Mouse (Mus musculus): Measurements from ENCODE around the gene Tmem178b. TPM values are rescaled to one million over a fixed set of nuclear protein-coding genes. Genes with fewer than 3 reads are reported as not detected.

Gene Tmem178b
- polyA plus RNA-seq, 1 experiment from 2014 or later, result 0.07 TPM

DNA sequence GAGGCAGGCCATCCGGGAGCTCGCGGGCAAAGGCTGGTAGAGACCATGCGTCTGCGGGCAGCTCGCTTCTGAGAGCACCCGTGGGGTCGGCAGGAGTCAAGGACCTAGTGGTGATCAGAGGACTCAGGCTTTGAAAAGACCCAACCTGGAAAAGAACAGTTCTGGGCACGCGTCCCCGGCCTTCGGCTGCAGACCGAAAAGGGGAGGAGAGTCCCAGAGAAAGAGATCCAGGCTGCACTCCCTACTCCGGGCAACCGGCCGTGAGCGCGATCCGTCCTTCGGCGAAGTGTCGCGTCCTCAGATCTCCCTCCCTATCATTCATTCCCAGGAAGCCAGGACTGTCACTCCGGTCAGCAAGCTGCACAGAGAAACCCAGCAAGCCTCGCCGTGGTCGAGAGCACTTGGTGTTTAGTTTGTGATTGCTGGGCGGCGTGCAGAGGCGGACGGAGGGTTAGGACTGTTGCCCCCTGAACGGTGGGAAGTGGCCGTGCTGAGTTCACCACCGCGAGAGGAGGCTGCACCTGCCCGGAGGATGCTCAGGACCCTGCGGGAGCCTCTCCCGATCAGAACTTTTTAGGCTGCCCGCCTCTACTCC is 668 bp upstream of the Tmem178b start:
- peak overlapping the region; percentile 44 for H3K9ac ChIP-seq (replicated peaks; ENCODE audit: low read length)
- peak overlapping the region; percentile 97 for H3K4me2 ChIP-seq (replicated peaks; ENCODE audit: low read depth, low read length)
- no peaks in the 10 kb centered on the region for H3K36me3 ChIP-seq (ENCODE audit: insufficient read depth, low read length)
- H3K27me3 ChIP-seq (ENCODE audit: insufficient read depth, low read length), result peaks cover 68% of the 10 kb centered on the region
- under 1% methylated on average over 38 of the region's 39 CpGs for WGBS
- peaks cover 29% of the 10 kb centered on the region for H3K4me1 ChIP-seq (ENCODE audit: insufficient read depth, low read length)
- H3K4me3 ChIP-seq (ENCODE audit: low read length), result peak overlapping the region; percentile 56
- peak; percentile 26 for ATAC-seq (ENCODE audit: low FRiP score, low TSS enrichment)
- H3K27ac ChIP-seq (ENCODE audit: low read length), result no peak overlapping the region
- H3K9me3 ChIP-seq (ENCODE audit: low read length), result no peaks in the 10 kb centered on the region

DNA sequence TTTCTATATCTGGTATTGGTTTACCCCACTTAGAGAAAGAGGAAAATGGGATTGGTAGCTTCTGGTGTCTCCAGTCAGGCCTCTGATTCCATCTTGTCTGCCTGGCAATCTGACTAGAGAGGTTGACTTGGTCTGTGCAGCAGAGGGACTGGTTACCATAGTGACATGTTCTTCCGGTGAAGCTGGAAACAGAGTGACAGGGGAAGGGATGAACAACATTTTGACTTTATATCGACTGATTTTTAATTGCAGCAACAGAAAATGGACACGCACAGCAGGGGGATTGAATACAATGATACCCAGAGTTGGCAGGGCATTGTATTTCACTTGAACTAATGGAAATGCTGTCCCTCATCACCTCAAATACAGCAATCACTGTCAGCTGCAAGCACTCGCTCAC is 2.1 kb downstream of the Tmem178b start:
- H3K9me3 ChIP-seq (ENCODE audit: low read length), result no peaks in the 10 kb centered on the region
- H3K36me3 ChIP-seq (ENCODE audit: insufficient read depth, low read length), result no peaks in the 10 kb centered on the region
- 69% methylated on average over 4 of the region's 4 CpGs for WGBS
- peaks cover 29% of the 10 kb centered on the region for H3K4me1 ChIP-seq (ENCODE audit: insufficient read depth, low read length)
- no peak overlapping the region for H3K4me2 ChIP-seq (replicated peaks; ENCODE audit: low read depth, low read length)
- peaks cover 53% of the 10 kb centered on the region for H3K27me3 ChIP-seq (ENCODE audit: insufficient read depth, low read length)
- H3K27ac ChIP-seq (ENCODE audit: low read length), result no peak overlapping the region
- H3K4me3 ChIP-seq (ENCODE audit: low read length), result no peak overlapping the region
- no peak for ATAC-seq (ENCODE audit: low FRiP score, low TSS enrichment)
- no peak overlapping the region for H3K9ac ChIP-seq (replicated peaks; ENCODE audit: low read length)

GRCm38 (mm10) chr6:39876444-39876843 is 3.4 kb downstream of the Tmem178b start:
- WGBS, result 78% methylated on average over 3 of the region's 3 CpGs
- no peak overlapping the region for H3K27ac ChIP-seq (ENCODE audit: low read length)
- no peak overlapping the region for H3K4me2 ChIP-seq (replicated peaks; ENCODE audit: low read depth, low read length)
- no peaks in the 10 kb centered on the region for H3K9me3 ChIP-seq (ENCODE audit: low read length)
- no peaks in the 10 kb centered on the region for H3K36me3 ChIP-seq (ENCODE audit: insufficient read depth, low read length)
- peaks cover 18% of the 10 kb centered on the region for H3K4me1 ChIP-seq (ENCODE audit: insufficient read depth, low read length)
- peaks cover 41% of the 10 kb centered on the region for H3K27me3 ChIP-seq (ENCODE audit: insufficient read depth, low read length)
- no peak overlapping the region for H3K9ac ChIP-seq (replicated peaks; ENCODE audit: low read length)
- H3K4me3 ChIP-seq (ENCODE audit: low read length), result no peak overlapping the region
- ATAC-seq (ENCODE audit: low FRiP score, low TSS enrichment), result no peak

DNA sequence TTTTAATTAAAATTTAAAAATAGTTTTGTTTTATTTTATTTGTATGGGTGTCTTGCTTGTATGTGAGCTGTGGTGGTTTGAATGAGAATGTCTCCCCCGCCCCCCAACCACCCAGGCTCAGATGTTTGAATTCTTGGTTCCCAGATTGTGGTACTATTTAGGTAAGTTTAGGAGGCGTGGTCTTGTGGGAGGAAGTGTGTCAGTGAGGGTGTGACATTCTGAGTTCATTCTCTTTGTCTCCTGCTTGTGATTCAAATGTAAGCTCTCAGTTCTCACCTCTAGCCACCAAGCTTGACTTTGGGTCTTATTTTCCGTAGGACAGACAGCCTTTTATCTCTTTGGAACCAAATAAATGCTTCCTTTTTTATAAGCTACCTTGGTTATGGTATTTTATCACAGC is 17.7 kb downstream of the Tmem178b start:
- no peak overlapping the region for H3K4me3 ChIP-seq (ENCODE audit: low read length)
- H3K27me3 ChIP-seq (ENCODE audit: insufficient read depth, low read length), result no peaks in the 10 kb centered on the region
- no peak for ATAC-seq (ENCODE audit: low FRiP score, low TSS enrichment)
- H3K36me3 ChIP-seq (ENCODE audit: insufficient read depth, low read length), result no peaks in the 10 kb centered on the region
- no peak overlapping the region for H3K27ac ChIP-seq (ENCODE audit: low read length)
- 58% methylated on average over 3 of the region's 3 CpGs for WGBS
- H3K9me3 ChIP-seq (ENCODE audit: low read length), result peaks cover 4% of the 10 kb centered on the region; the same call in 1 of the 2 replicates
- no peak overlapping the region for H3K9ac ChIP-seq (replicated peaks; ENCODE audit: low read length)
- H3K4me2 ChIP-seq (replicated peaks; ENCODE audit: low read depth, low read length), result no peak overlapping the region
- H3K4me1 ChIP-seq (ENCODE audit: insufficient read depth, low read length), result no peaks in the 10 kb centered on the region

DNA sequence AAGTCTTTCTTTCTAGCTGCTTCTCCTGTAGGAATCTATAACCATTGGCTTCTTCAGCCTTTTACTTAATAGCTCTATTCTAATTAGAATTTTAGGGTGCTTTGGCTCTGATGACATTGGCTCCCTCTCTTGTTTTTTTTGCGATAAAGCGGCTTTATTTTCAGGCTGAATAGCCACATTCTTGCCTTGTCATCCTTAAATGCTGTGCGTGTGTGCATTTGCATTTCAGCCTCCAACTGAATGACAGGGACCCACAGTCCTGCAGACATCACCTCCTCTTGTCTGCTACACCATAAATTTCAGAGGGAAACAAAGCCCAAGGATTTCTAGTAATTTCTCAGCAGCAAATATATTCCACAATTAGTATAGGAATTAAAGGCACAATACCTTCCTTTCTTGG is 23.4 kb downstream of the Tmem178b start:
- WGBS, result 74% methylated on average over 3 of the region's 3 CpGs
- no peaks in the 10 kb centered on the region for H3K4me1 ChIP-seq (ENCODE audit: insufficient read depth, low read length)

GRCm38 (mm10) chr6:39899231-39899630 is 26.2 kb downstream of the Tmem178b start:
- WGBS, result 37% methylated on average over 4 of the region's 4 CpGs

More for the DNA sequence above, 23.4 kb downstream of the Tmem178b start:
- Histone ChIP-seq H3K36me3 (ENCODE audit: insufficient read depth, low read length) (no peaks in the 10 kb centered on the region), H3K4me2 (replicated peaks; ENCODE audit: low read depth, low read length) (no peak overlapping the region), H3K4me3 (ENCODE audit: low read length) (no peak overlapping the region), H3K9me3 (ENCODE audit: low read length) (no peaks in the 10 kb centered on the region), H3K27ac (ENCODE audit: low read length) (no peak overlapping the region), H3K27me3 (ENCODE audit: insufficient read depth, low read length) (no peaks in the 10 kb centered on the region), H3K9ac (replicated peaks; ENCODE audit: low read length) (no peak overlapping the region)
- ATAC-seq (ENCODE audit: low FRiP score, low TSS enrichment), result no peak

DNA sequence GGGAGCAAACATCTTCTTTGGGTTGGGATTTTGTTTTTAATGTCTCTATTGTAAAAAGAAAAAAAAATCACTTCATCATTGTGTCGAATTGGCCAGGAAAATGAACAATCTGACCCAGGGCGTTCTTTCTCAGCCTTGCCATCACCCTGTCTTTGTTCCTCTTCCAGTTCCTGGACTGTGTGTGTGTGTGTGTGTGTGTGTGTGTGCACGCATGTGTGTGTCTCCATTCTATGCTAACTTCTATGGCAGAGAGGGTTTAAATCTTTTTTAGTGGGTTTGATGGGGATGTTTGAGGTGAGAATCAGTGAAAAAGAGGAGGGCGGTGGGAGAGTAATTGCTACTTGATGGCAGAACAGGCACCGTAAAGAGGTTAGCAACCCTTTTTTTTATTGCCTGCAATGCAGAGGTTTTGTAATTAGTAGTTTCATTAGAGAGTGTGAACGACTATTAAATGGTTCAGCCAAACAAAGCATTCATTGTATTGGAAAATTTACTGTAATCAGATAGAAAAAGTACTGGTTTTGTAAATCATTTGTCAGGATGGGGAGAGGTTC is 30.2 kb downstream of the Tmem178b start:
- no peaks in the 10 kb centered on the region for H3K9me3 ChIP-seq (ENCODE audit: low read length)
- 38% methylated on average over 6 of the region's 6 CpGs for WGBS

More at GRCm38 (mm10) chr6:39899231-39899630, 26.2 kb downstream of the Tmem178b start:
- Histone ChIP-seq H3K4me1 (ENCODE audit: insufficient read depth, low read length) (no peaks in the 10 kb centered on the region), H3K27ac (ENCODE audit: low read length) (no peak overlapping the region), H3K9me3 (ENCODE audit: low read length) (no peaks in the 10 kb centered on the region), H3K36me3 (ENCODE audit: insufficient read depth, low read length) (no peaks in the 10 kb centered on the region), H3K4me3 (ENCODE audit: low read length) (no peak overlapping the region), H3K9ac (replicated peaks; ENCODE audit: low read length) (no peak overlapping the region), H3K4me2 (replicated peaks; ENCODE audit: low read depth, low read length) (no peak overlapping the region), H3K27me3 (ENCODE audit: insufficient read depth, low read length) (no peaks in the 10 kb centered on the region)
- ATAC-seq (ENCODE audit: low FRiP score, low TSS enrichment), result no peak

GRCm38 (mm10) chr6:39903845-39904244 is 30.8 kb downstream of the Tmem178b start:
- Histone ChIP-seq H3K27me3 (ENCODE audit: insufficient read depth, low read length) (no peaks in the 10 kb centered on the region), H3K27ac (ENCODE audit: low read length) (no peak overlapping the region), H3K4me1 (ENCODE audit: insufficient read depth, low read length) (no peaks in the 10 kb centered on the region), H3K4me3 (ENCODE audit: low read length) (no peak overlapping the region), H3K4me2 (replicated peaks; ENCODE audit: low read depth, low read length) (no peak overlapping the region), H3K9ac (replicated peaks; ENCODE audit: low read length) (no peak overlapping the region), H3K9me3 (ENCODE audit: low read length) (no peaks in the 10 kb centered on the region), H3K36me3 (ENCODE audit: insufficient read depth, low read length) (no peaks in the 10 kb centered on the region)
- WGBS, result 51% methylated on average over 11 of the region's 11 CpGs
- ATAC-seq (ENCODE audit: low FRiP score, low TSS enrichment), result no peak

More for the DNA sequence above, 30.2 kb downstream of the Tmem178b start:
- no peaks in the 10 kb centered on the region for H3K4me1 ChIP-seq (ENCODE audit: insufficient read depth, low read length)
- H3K36me3 ChIP-seq (ENCODE audit: insufficient read depth, low read length), result no peaks in the 10 kb centered on the region
- no peak overlapping the region for H3K4me2 ChIP-seq (replicated peaks; ENCODE audit: low read depth, low read length)
- H3K9ac ChIP-seq (replicated peaks; ENCODE audit: low read length), result no peak overlapping the region
- no peaks in the 10 kb centered on the region for H3K27me3 ChIP-seq (ENCODE audit: insufficient read depth, low read length)
- no peak overlapping the region for H3K4me3 ChIP-seq (ENCODE audit: low read length)
- no peak for ATAC-seq (ENCODE audit: low FRiP score, low TSS enrichment)
- no peak overlapping the region for H3K27ac ChIP-seq (ENCODE audit: low read length)

- H3K27ac ChIP-seq (ENCODE audit: low read length), result no peak overlapping the region
- H3K4me1 ChIP-seq (ENCODE audit: insufficient read depth, low read length), result no peaks in the 10 kb centered on the region
- no peaks in the 10 kb centered on the region for H3K36me3 ChIP-seq (ENCODE audit: insufficient read depth, low read length)
- no peak overlapping the region for H3K9ac ChIP-seq (replicated peaks; ENCODE audit: low read length)
- H3K4me2 ChIP-seq (replicated peaks; ENCODE audit: low read depth, low read length), result no peak overlapping the region
- H3K27me3 ChIP-seq (ENCODE audit: insufficient read depth, low read length), result no peaks in the 10 kb centered on the region
- WGBS, result 26% methylated on average over 8 of the region's 8 CpGs
- no peak for ATAC-seq (ENCODE audit: low FRiP score, low TSS enrichment)
- H3K4me3 ChIP-seq (ENCODE audit: low read length), result no peak overlapping the region
- no peaks in the 10 kb centered on the region for H3K9me3 ChIP-seq (ENCODE audit: low read length)
These were observed 41.9 kb downstream of the Tmem178b start for GRCm38 (mm10) chr6:39914956-39915355.

- H3K36me3 ChIP-seq (ENCODE audit: insufficient read depth, low read length), result no peaks in the 10 kb centered on the region
- ATAC-seq (ENCODE audit: low FRiP score, low TSS enrichment), result no peak
- 94% methylated on average over 2 of the region's 2 CpGs for whole genome bisulfite sequencing
These were observed 42.7 kb downstream of the Tmem178b start for GRCm38 (mm10) chr6:39915636-39916281.

More at GRCm38 (mm10) chr6:39915636-39916281, 42.7 kb downstream of the Tmem178b start:
- Histone ChIP-seq H3K4me1 (ENCODE audit: insufficient read depth, low read length) (no peaks in the 10 kb centered on the region), H3K4me2 (replicated peaks; ENCODE audit: low read depth, low read length) (no peak overlapping the region), H3K9ac (replicated peaks; ENCODE audit: low read length) (no peak overlapping the region), H3K4me3 (ENCODE audit: low read length) (no peak overlapping the region), H3K27me3 (ENCODE audit: insufficient read depth, low read length) (no peaks in the 10 kb centered on the region), H3K9me3 (ENCODE audit: low read length) (no peaks in the 10 kb centered on the region), H3K27ac (ENCODE audit: low read length) (no peak overlapping the region)
